Mouse (Mus musculus): ENCODE results near the gene Ntrk2.
A peak's percentile ranks its signal among the peaks of the same experiment; 100 is the strongest.
"Not testable (repeated sequence)": the region's sequence is repeated elsewhere in the genome, so short reads cannot be mapped to it uniquely, and the experiment has no call there.

Gene Ntrk2

DNA sequence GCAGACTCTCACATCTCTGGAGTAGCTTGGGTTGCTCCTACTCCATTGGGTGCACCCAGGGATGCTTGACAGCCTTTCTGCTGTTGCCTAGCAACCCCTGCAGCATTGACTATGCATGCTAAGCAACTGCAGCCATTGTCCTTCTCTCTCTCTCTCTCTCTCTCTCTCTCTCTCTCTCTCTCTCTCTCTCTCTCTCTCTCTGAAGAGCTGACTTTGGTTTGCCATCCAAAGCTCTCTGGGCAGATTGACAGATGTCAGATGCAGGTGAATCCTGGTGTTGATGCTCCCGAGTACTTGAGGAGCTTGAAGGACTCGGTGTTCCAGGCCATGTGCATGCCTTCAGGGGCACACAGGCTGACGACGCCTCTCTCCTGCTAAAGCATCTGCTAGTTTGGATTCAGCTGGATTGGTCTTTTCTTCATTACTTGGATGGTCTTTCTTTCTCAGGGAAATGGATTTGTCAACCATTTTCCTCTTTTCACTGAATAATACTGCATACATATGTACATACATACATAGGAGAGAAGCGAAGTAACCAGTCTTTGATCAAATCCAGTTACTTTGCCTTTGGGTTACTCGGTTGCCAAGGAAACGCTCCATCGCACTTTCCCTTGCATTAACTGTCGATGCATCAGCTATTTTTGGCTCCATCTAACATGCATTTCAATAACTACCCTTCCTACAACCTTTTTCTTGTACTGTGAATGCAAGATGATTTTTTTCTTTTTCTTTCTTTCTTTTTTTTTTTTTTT, 234.8 kb downstream of the Ntrk2 start:
- no peak for DNase-seq (ENCODE audit: low spot score)

DNA sequence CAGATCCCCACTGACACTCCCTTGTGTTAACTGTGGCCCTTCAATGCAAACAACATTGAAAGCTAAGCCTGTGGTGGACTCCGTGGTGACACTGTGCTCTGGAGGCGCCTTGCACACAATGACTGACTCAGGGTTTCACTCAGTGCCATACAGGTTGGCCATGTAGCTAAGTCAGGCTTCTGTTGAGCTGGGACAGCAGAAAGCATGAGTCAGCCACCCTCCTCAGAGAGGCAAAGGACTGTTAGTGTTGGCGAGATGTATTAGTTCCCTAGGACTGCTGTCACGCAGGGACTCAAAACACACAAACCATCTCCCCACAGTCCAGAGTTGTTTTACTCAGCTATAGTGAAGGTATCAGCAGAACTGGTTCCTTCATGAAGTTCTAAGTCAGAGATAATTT, 245.8 kb downstream of the Ntrk2 start:
- DNase-seq (ENCODE audit: low spot score), result no peak

DNA sequence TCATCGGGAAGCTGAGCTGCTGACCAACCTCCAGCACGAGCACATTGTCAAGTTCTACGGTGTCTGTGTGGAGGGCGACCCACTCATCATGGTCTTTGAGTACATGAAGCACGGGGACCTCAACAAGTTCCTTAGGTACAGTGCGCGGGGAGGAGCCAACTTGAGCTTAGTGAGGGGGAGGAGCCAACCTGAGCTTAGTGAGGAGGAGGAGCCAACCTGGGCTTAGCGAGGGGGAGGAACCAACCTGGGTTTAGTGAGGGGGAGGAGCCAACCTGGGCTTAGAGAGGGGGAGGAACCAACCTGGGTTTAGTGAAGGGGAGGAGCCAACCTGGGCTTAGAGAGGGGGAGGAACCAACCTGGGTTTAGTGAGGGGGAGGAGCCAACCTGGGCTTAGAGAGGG, 248.0 kb downstream of the Ntrk2 start:
- not testable (repeated sequence) for DNase-seq (ENCODE audit: low spot score)

DNA sequence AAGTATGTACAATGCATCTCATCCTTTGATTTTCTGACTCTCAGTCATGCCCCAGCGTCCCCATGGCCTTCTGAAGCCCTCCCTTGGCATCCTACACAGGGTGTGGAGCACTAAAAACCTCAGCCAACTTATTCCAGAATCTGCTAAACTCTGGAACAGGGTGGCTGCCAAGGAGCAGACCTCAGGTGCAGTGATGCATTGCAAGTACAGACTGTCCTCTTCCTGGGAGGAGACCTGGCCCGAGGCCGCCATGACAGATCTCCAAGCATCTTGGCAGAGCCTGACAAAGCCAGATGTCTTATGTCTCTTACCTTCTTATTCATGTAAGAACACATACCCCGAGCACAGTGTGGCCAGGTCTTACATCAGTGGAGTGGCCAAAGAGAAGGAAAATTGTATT, 250.5 kb downstream of the Ntrk2 start:
- DNase-seq (ENCODE audit: low spot score), result no peak

GRCm38 (mm10) chr13:59057886-59058285, 251.5 kb downstream of the Ntrk2 start:
- DNase-seq (ENCODE audit: low spot score), result no peak

DNA sequence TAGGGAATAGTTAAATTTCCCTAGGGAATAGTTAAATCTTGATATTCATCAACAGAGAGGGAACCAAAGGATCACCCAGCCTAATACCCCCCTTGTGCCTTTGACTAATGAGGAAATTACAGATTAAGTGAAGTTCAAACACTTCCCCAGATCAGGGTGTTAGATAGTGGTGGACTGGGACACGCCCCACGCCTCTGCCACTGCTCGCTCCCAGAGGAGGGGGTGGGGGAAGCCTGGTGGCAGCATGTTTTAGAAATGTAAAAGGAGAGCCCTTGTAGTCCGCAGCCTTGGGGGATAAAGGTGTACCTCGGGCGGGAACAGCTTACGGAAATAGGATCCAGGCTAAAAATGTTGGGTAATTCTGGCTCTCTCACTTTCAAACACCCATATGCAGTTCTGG, 252.7 kb downstream of the Ntrk2 start:
- no peak for DNase-seq (ENCODE audit: low spot score)

DNA sequence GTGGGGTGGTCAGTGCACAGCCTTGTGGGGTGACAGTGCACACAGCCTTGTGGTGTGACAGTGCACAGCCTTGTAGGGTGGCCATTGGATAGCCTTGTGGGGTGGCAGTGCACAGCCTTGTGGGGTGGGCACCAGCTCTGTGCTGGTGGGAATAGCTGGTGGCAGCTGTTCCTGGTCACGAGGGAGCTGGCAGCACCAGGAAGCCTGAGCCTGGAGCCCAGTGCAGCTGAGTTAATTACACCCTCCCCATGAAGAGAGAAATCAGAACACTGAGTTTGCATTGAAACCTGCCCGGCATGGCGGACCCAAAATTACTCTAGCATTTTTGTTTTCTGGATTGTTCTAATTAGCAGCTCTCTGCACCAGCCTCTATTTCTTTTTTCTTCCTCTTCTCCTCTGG, 259.3 kb downstream of the Ntrk2 start:
- DNase-seq (ENCODE audit: low spot score), result no peak

- DNase-seq (ENCODE audit: low spot score), result peak; percentile 43
These were observed 267.4 kb downstream of the Ntrk2 start for GRCm38 (mm10) chr13:59073635-59074256.

DNA sequence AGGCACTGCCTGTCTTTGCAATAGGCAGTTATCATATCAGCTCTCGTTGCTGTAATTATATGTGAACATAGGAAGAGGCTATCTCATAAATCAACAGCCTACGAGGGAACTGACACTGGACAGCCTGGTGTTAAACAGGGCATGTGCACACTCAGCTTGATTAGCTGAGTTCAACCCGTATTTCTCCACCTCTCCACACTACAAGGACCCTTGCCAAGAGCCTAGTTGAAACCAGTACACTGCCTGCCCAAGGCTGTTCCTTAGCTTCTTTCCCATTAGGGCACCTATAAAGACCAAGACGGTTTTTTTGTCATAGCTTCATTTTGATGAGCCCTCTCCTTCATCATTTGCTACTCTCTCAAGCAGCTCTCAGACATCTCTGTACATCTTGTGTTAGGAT, 270.1 kb downstream of the Ntrk2 start:
- DNase-seq (ENCODE audit: low spot score), result no peak

DNA sequence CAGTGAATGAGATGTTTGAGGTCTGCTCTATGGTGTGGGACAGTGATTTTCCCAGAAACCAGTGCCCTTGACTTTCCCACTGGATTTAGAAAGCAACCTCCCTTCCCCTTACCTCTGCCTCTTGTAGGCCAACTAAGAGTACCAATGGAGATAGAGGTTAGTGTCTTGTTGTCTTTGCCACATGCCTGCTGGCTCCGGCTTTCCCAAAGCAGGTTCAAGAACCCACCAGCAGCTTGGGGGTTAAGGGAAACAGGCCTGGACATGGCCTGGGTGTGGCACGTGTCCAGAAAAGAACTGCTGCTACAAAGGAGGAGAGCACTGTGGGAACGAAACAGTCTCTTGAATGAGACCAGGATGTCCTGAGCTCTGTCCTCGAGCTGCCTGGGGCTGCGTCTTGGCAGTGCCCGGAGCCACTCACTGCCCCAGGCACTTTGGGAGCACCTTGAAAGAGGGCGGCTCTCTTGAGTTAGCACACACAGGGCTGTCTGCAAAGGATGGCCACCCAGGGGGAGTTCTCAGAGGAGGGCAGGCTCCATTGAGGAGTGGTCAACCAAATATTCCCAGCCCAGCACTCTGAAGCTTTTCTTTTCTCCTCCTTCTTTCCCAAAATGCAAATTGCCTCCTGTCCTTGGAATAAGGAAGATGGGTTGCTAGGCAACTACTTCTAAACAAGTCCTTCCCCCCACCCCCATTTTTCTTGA, 273.5 kb downstream of the Ntrk2 start:
- no peak for DNase-seq (ENCODE audit: low spot score)

DNA sequence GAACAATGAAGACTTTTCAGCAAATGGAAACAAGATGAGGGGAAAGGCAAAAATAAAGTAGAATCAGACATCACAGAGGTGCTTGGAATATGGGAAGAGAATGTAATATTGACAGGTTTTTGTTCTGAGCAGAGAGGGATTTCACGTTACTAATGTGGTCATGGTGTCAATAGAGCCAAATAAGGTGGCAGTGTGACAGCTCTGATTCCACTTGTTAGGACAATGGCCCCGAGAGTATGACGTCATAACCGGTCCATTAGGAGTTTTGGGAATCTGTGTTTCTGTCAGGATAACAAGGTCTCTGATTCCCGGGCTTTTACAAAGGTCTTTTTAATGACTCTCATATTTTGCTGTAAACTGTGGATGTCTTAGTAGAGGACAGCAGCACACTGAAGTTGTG, 274.1 kb downstream of the Ntrk2 start:
- no peak for DNase-seq (ENCODE audit: low spot score)

DNA sequence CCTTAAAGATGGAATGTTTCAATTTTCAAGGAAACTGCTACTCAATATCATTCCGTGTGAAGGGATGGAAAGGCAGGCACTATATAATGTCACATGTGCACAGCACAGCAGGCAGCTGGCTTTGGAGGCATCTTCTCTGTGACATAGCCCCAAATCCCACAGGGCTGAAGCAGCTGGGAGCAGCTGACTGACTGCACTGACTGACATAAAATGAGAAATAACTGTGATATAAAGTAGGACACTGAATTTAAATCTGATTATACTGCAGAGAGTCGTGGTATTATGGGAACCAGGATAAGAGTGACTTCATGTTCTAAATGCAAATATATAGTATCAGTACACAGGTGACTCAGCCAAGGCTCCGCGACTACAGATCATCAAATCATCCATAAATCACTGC, 282.6 kb downstream of the Ntrk2 start:
- DNase-seq (ENCODE audit: low spot score), result no peak

GRCm38 (mm10) chr13:59091138-59091971, 285.0 kb downstream of the Ntrk2 start:
- DNase-seq (ENCODE audit: low spot score), result no peak

GRCm38 (mm10) chr13:59092045-59092857, 285.9 kb downstream of the Ntrk2 start:
- no peak for DNase-seq (ENCODE audit: low spot score)

GRCm38 (mm10) chr13:59092858-59093154, 286.4 kb downstream of the Ntrk2 start:
- DNase-seq (ENCODE audit: low spot score), result no peak

- DNase-seq (ENCODE audit: low spot score), result no peak
These were observed 288.4 kb downstream of the Ntrk2 start for GRCm38 (mm10) chr13:59094722-59095121.

DNA sequence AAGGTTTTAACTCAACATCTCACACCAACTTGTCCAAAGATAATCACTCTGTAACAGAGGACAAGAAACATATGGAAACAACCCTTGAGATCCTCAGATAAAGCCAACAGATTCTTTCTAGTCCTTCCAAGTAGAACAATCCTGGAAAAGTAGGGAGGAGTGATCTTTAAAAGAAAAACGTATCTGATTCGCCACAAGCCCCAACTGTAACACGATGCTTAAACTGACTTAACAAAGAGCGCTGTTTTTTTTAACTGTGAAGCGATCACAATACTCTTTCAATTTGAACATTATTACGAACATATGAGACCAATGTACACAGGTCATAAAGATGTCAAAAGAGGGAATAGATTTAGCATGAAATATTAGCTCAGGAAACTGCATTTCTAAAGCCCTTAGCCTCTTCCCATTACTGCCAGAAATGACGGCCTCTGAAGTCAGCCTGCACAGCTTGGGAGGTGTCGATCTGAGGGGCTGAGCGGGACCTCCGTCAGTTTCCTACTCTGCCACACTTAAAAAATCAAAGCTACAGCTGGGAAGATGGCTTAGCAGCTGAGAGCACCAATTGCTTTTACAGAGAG, 289.5 kb downstream of the Ntrk2 start:
- DNase-seq (ENCODE audit: low spot score), result no peak

DNA sequence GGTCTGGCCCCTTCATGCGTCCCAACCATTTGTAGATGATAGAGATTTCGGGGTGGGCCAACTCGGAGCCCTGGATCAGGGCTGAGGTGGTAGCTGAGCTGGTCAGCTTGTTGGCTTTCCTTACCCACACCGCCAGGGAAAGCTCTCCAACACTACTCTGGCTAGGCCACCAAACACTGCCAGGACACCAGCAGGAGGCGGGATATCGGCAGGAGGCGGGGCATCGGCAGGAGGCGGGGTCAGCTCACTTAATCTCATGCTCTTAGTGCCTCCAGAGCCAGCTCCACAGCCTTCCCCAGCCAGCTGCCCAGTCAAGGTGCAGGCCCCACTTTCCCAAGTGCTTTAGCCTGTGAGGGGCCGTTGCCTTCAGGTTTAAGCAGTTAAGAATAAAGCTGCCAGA, 293.7 kb downstream of the Ntrk2 start:
- DNase-seq (ENCODE audit: low spot score), result no peak

DNA sequence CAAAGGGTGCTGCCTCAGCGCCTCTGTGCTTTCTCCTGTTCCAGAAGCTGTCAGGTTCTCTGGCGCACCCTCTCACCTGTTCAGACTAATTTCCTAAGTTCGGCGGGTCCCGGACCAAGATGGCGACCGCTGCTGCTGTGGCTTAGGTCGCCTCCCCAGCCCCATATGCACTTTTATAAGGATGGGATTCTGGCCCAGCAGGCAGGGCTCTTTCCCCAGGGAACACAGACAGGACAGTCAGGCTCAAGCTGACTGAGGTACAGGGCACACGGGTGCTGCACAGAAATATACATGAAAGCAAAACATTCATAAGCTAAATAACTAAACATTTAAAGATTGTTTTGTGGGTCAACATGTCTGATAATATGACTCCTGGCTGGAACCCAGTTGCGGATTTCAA, 301.4 kb downstream of the Ntrk2 start:
- not testable (repeated sequence) for DNase-seq (ENCODE audit: low spot score)

GRCm38 (mm10) chr13:59110107-59110506, 303.7 kb downstream of the Ntrk2 start:
- DNase-seq (ENCODE audit: low spot score), result no peak

DNA sequence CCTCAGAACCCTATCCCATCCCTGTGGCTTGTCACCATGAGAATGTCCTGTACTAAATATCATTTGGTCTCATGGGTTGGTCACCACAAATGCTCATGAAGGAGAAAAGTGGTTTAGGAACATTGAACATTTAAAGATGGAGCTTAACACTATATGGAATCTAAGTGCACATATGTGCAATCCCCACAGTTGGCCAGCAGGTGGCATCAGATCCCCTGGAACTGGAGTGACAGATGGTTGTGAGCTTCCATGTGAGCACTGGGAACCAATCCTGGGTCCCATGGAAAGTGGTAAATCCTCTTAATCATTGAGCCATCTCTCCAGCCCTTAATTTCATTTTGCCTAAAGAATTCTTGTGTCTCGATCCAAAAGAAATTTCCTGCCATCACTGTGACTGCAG, 308.3 kb downstream of the Ntrk2 start:
- DNase-seq (ENCODE audit: low spot score), result no peak

Data from ovary, adult 18-20 months (tissue).